Mouse (Mus musculus) heart, embryonic 12.5 days (tissue): ENCODE data around the gene Ppp1r13b. TPM values are rescaled to one million over a fixed set of nuclear protein-coding genes. Genes with fewer than 3 reads are reported as not detected.

ENCODE experiments used
- ATAC-seq: fragments of 200-750 bp; cut with Nextera tagmentation; 2 replicates; pipeline ENCODE4 v1.8.0; 2017; ENCODE audit warnings: moderate TSS enrichment, moderate library complexity; ENCODE audit not compliant: insufficient number of reproducible peaks, low FRiP score
- H3K27ac ChIP-seq: fragments of 300-500 bp; sonication (generic); 2 replicates; pipeline ENCODE4 v1.5.1; 2016; ENCODE audit warnings: mild to moderate bottlenecking, moderate library complexity; ENCODE audit not compliant: poor library complexity, severe bottlenecking
- H3K27me3 ChIP-seq: fragments of 300-500 bp; sonication (generic); replicated peaks from 2 replicates; pipeline ENCODE4 v1.6.1; 2016; ENCODE audit warnings: mild to moderate bottlenecking, moderate library complexity
- H3K36me3 ChIP-seq: fragments of 300-500 bp; sonication (generic); 2 replicates; pipeline ENCODE4 v1.6.1; 2016; ENCODE audit warnings: mild to moderate bottlenecking, moderate library complexity
- H3K4me1 ChIP-seq: fragments of 300-500 bp; sonication (generic); replicated peaks from 2 replicates; pipeline ENCODE4 v1.6.1; 2016; ENCODE audit warnings: mild to moderate bottlenecking
- H3K4me2 ChIP-seq: fragments of 300-500 bp; sonication (generic); 2 replicates; pipeline ENCODE4 v1.6.1; 2016; ENCODE audit warnings: mild to moderate bottlenecking, moderate library complexity
- H3K4me3 ChIP-seq: fragments of 300-500 bp; sonication (generic); 2 replicates; pipeline ENCODE4 v1.5.1; 2016; ENCODE audit warnings: mild to moderate bottlenecking
- H3K9ac ChIP-seq: fragments of 300-500 bp; sonication (generic); 2 replicates; pipeline ENCODE4 v1.6.1; 2016; ENCODE audit warnings: mild to moderate bottlenecking, moderate library complexity
- H3K9me3 ChIP-seq: fragments of 300-500 bp; sonication (generic); replicated peaks from 2 replicates; pipeline ENCODE4 v1.6.1; 2016; ENCODE audit warnings: mild to moderate bottlenecking, moderate library complexity
- WGBS: fragments of 180-500 bp; shearing (Covaris S2); methylation state at CpG from one replicate; pipeline ENCODE4 v1.1.7; 2016; 5-methylcytosine and 5-hydroxymethylcytosine counted together
- polyA plus RNA-seq: library from polyadenylated mRNA; unstranded; fragments of >200 nt; fragmentation: Nextera tagmentation; extraction: Ambion mirVana; gene quantifications from 2 replicates; pipeline ENCODE4 v1.2.1, GENCODE M21; 2016

Ppp1r13b gene
- polyA plus RNA-seq, 1 experiment from 2014 or later, result 17.9 TPM

- Histone ChIP-seq H3K4me2 (no peak overlapping the region), H3K27ac (peak overlapping the region; percentile 17; the same call in 1 of the 2 replicates), H3K4me1 (peaks cover 32% of the 10 kb centered on the region), H3K4me3 (no peak overlapping the region), H3K9ac (no peak overlapping the region), H3K27me3 (0 out of 2 replicates have a peak, but pooled peaks cover 4% of the 10 kb centered on the region), H3K36me3 (no peaks in the 10 kb centered on the region), H3K9me3 (no peaks in the 10 kb centered on the region)
- 88% methylated on average over 6 of the region's 6 CpGs for WGBS
- ATAC-seq, result no peak
Measured at GRCm38 (mm10) chr12:111915781-111916180, 7.9 kb upstream of the Ppp1r13b start.

GRCm38 (mm10) chr12:111914031-111914430 is 6.1 kb upstream of the Ppp1r13b start:
- Histone ChIP-seq H3K9me3 (no peaks in the 10 kb centered on the region), H3K4me1 (peaks cover 21% of the 10 kb centered on the region; the same call in 1 of the 2 replicates), H3K4me2 (no peak overlapping the region), H3K36me3 (no peaks in the 10 kb centered on the region), H3K4me3 (no peak overlapping the region), H3K9ac (no peak overlapping the region), H3K27ac (peak overlapping the region; percentile 16; the same call in 1 of the 2 replicates), H3K27me3 (peaks cover 6% of the 10 kb centered on the region; the same call in 1 of the 2 replicates)
- ATAC-seq, result no peak
- 18% methylated on average over 3 of the region's 3 CpGs for WGBS

- Histone ChIP-seq H3K36me3 (no peaks in the 10 kb centered on the region), H3K4me2 (no peak overlapping the region), H3K9me3 (no peaks in the 10 kb centered on the region), H3K27ac (no peak overlapping the region), H3K27me3 (peaks cover 5% of the 10 kb centered on the region; the same call in 1 of the 2 replicates), H3K9ac (no peak overlapping the region), H3K4me1 (peaks cover 27% of the 10 kb centered on the region; the same call in 1 of the 2 replicates), H3K4me3 (no peak overlapping the region)
- WGBS, result 86% methylated on average over 7 of the region's 7 CpGs
- no peak for ATAC-seq
Measured at GRCm38 (mm10) chr12:111912802-111913201, 4.9 kb upstream of the Ppp1r13b start.

GRCm38 (mm10) chr12:111911796-111912195 is 3.9 kb upstream of the Ppp1r13b start:
- 78% methylated on average over 2 of the region's 2 CpGs for WGBS
- Histone ChIP-seq H3K4me3 (no peak overlapping the region), H3K27me3 (peaks cover 5% of the 10 kb centered on the region; the same call in 1 of the 2 replicates), H3K36me3 (no peaks in the 10 kb centered on the region), H3K27ac (no peak overlapping the region), H3K9ac (no peak overlapping the region), H3K9me3 (no peaks in the 10 kb centered on the region), H3K4me1 (peaks cover 21% of the 10 kb centered on the region; the same call in 1 of the 2 replicates), H3K4me2 (no peak overlapping the region)
- no peak for ATAC-seq

GRCm38 (mm10) chr12:111911171-111911760 is 3.4 kb upstream of the Ppp1r13b start:
- no peak overlapping the region for H3K9ac ChIP-seq
- no peak overlapping the region for H3K4me3 ChIP-seq
- no peaks in the 10 kb centered on the region for H3K36me3 ChIP-seq
- H3K4me2 ChIP-seq, result no peak overlapping the region
- no peak overlapping the region for H3K27ac ChIP-seq
- no peak for ATAC-seq
- no peaks in the 10 kb centered on the region for H3K9me3 ChIP-seq
- peaks cover 16% of the 10 kb centered on the region; the same call in 1 of the 2 replicates for H3K4me1 ChIP-seq
- H3K27me3 ChIP-seq, result peaks cover 5% of the 10 kb centered on the region; the same call in 1 of the 2 replicates
- WGBS, result 87% methylated on average over 15 of the region's 15 CpGs

GRCm38 (mm10) chr12:111908997-111909550 is 1.2 kb upstream of the Ppp1r13b start:
- Histone ChIP-seq H3K9me3 (no peaks in the 10 kb centered on the region), H3K27ac (no peak overlapping the region), H3K4me2 (peak overlapping the region; percentile 87; the same call in 1 of the 2 replicates), H3K9ac (no peak overlapping the region), H3K27me3 (peaks cover 5% of the 10 kb centered on the region; the same call in 1 of the 2 replicates), H3K4me1 (peaks cover 12% of the 10 kb centered on the region; the same call in 1 of the 2 replicates), H3K36me3 (no peaks in the 10 kb centered on the region), H3K4me3 (peak overlapping the region; percentile 83; the same call in 1 of the 2 replicates)
- WGBS, result 68% methylated on average over 11 of the region's 11 CpGs
- ATAC-seq, result no peak

- peak overlapping the region; percentile 87 for H3K4me2 ChIP-seq
- peaks cover 11% of the 10 kb centered on the region for H3K4me1 ChIP-seq
- H3K27me3 ChIP-seq, result peaks cover 5% of the 10 kb centered on the region; the same call in 1 of the 2 replicates
- H3K27ac ChIP-seq, result peak overlapping the region; percentile 91
- H3K9ac ChIP-seq, result peak overlapping the region; percentile 91
- H3K9me3 ChIP-seq, result no peaks in the 10 kb centered on the region
- WGBS, result 2% methylated on average over 63 of the region's 63 CpGs
- ATAC-seq, result peak; percentile 87
- no peaks in the 10 kb centered on the region for H3K36me3 ChIP-seq
- peak overlapping the region; percentile 83 for H3K4me3 ChIP-seq
Measured at GRCm38 (mm10) chr12:111907421-111907891, 454 bp downstream of the Ppp1r13b start.

- Histone ChIP-seq H3K4me3 (peak overlapping the region; percentile 83), H3K4me1 (peaks cover 15% of the 10 kb centered on the region), H3K9ac (no peak overlapping the region), H3K27me3 (peaks cover 5% of the 10 kb centered on the region; the same call in 1 of the 2 replicates), H3K27ac (no peak overlapping the region), H3K36me3 (no peaks in the 10 kb centered on the region), H3K4me2 (peak overlapping the region; percentile 87), H3K9me3 (no peaks in the 10 kb centered on the region)
- 41% methylated on average over 5 of the region's 5 CpGs for WGBS
- ATAC-seq, result no peak
Measured at GRCm38 (mm10) chr12:111906309-111906875, 1.5 kb downstream of the Ppp1r13b start.

GRCm38 (mm10) chr12:111902488-111902887 is 5.4 kb downstream of the Ppp1r13b start:
- no peaks in the 10 kb centered on the region for H3K9me3 ChIP-seq
- no peak for ATAC-seq
- no peak overlapping the region for H3K4me3 ChIP-seq
- WGBS, result 72% methylated on average over 7 of the region's 7 CpGs
- no peak overlapping the region for H3K27ac ChIP-seq
- no peak overlapping the region for H3K9ac ChIP-seq
- no peaks in the 10 kb centered on the region for H3K36me3 ChIP-seq
- H3K27me3 ChIP-seq, result no peaks in the 10 kb centered on the region
- H3K4me2 ChIP-seq, result no peak overlapping the region
- peaks cover 28% of the 10 kb centered on the region for H3K4me1 ChIP-seq

GRCm38 (mm10) chr12:111901105-111901875 is 6.6 kb downstream of the Ppp1r13b start:
- WGBS, result 60% methylated on average over 12 of the region's 12 CpGs
- Histone ChIP-seq H3K4me1 (peaks cover 40% of the 10 kb centered on the region), H3K4me3 (no peak overlapping the region), H3K4me2 (no peak overlapping the region), H3K36me3 (no peaks in the 10 kb centered on the region), H3K27ac (no peak overlapping the region), H3K9ac (no peak overlapping the region), H3K9me3 (no peaks in the 10 kb centered on the region), H3K27me3 (no peaks in the 10 kb centered on the region)
- no peak for ATAC-seq
